Mouse (Mus musculus) brown adipose tissue, adult 24 weeks (tissue): Measurements from ENCODE around the gene Olfr1209. TPM values are rescaled to one million over a fixed set of nuclear protein-coding genes. Genes with fewer than 3 reads are reported as not detected.

Experiments used
- H3K27ac ChIP-seq: fragments of 200-500 bp; replicated peaks from 2 replicates; pipeline ENCODE4 v1.5.1; 2012; ENCODE audit warnings: low read depth, mild to moderate bottlenecking, low read length
- H3K4me1 ChIP-seq: fragments of 200-500 bp; 2 replicates; pipeline ENCODE4 v1.6.1; 2012; ENCODE audit warnings: low read length, mixed read lengths; ENCODE audit not compliant: control insufficient read depth, insufficient read depth, insufficient read length
- H3K4me3 ChIP-seq: fragments of 200-500 bp; 2 replicates; pipeline ENCODE4 v1.5.1; 2012; ENCODE audit warnings: low read depth, mild to moderate bottlenecking, low read length, moderate library complexity; ENCODE audit not compliant: insufficient read depth
- polyA plus RNA-seq: library from polyadenylated mRNA; stranded (reverse); fragments of >200 nt; gene quantifications from 2 replicates; pipeline ENCODE4 v1.2.4, GENCODE M21; 2012; ENCODE audit not compliant: missing spikeins, insufficient read depth, insufficient read length

Olfr1209 gene
- not detected in 2 replicates for polyA plus RNA-seq

DNA sequence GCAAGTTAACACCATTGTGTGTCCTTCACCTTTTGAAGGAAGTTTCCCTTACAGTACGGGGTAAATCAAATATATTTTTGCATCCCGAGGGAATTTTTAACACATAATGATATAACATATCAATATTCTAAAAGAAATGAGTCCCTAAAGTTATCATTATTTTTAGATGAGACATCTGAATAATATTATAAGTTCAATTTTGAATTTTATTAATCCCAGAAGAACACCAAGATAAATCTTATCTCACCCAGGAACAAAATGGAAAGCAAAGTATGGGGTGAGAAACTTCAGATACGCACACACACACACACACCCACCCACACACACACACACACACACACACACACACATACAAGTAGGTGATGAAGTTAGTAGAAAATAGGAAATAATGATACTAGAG, at the start of gene Olfr1209:
Gene Olfr1209, minus strand, starts transcription at position 101 of the 400 bp plus-strand sequence.
- H3K4me3 ChIP-seq: no peak within 1 kb of the TSS
- H3K27ac ChIP-seq: no peak within 1 kb of the TSS
- H3K4me1 ChIP-seq: no peaks in the 10 kb centered on the region

DNA sequence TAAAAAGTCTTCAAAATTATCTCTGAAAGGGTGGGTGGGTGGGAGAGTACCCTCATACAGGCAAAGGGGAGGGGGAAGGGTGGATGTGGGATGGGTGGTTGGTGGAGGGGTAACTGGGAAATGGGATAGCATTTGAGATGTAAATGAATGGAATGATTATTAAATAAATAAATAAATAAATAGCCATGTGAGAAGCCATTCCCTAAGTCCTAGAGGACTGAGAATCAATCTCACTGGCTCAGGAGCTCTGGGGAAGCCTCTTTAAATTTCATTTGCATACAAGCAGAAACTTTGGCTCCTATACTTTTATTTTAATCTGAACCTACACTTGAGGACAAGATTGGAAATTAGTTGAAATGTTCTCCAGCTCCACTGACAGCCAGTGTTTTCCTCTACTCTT, 38.7 kb upstream of the Olfr1209 start, which contains the start of gene Olfr1212:
Gene Olfr1212, plus strand, starts transcription at position 301 of the 400 bp plus-strand sequence.
- Histone ChIP-seq H3K4me3 (no peak within 1 kb of the TSS), H3K27ac (no peak within 1 kb of the TSS), H3K4me1 (no peaks in the 10 kb centered on the region)

DNA sequence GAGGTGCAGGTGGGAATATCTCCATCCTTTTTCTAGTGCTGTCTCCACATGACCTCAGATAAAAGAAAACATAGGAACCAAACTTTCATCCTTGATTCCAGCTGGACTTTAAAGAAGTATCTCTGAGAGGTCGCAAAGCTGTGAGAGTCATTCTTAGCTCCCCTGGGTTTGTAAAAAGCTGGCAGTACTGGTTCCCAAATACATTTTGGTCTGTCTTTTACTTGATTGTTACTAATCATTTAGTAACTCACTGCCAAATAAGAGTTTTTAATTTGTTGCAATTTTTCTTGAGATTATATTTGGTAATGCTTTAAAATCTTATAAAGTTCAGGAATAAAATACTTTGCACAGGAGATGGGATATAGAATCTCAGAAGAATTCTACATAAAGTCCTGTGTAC, 23.1 kb upstream of the Olfr1209 start, which contains the start of gene Olfr1211:
Gene Olfr1211, minus strand, starts transcription at position 101 of the 400 bp plus-strand sequence.
- Histone ChIP-seq H3K27ac (no peak within 1 kb of the TSS), H3K4me3 (no peak within 1 kb of the TSS), H3K4me1 (no peaks in the 10 kb centered on the region)

DNA sequence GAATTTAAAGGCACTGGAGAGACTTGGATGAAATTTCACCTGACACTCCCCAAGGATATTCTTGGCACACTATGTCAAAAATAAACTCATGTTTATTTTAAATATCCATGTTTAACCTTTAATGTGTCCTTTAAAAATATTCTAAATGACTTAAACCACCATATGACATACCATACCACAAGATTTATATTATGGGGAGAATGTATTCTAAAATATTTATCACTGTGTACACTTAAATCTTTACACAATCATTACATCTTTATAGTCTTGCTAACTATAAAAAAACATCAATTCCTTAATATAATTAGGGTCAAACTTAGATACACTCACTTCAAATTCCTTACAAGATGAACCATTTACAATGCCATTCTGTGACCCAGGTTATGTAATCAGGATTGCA, 12.7 kb downstream of the Olfr1209 start, which contains the start of gene Olfr1208:
Gene Olfr1208, minus strand, starts transcription at position 101 of the 400 bp plus-strand sequence.
- H3K4me1 ChIP-seq: no peaks in the 10 kb centered on the region
- H3K27ac ChIP-seq: no peak within 1 kb of the TSS
- no peak within 1 kb of the TSS for H3K4me3 ChIP-seq

GRCm38 (mm10) chr2:88862931-88863330, 52.0 kb downstream of the Olfr1209 start, which contains the start of gene Olfr1206:
Olfr1206 (plus strand) TSS chr2:88863231.
- H3K4me3 ChIP-seq: no peak within 1 kb of the TSS
- H3K27ac ChIP-seq: no peak within 1 kb of the TSS
- no peaks in the 10 kb centered on the region for H3K4me1 ChIP-seq

Other genes starting within 250 kb of the Olfr1209 start
- not detected in 2 replicates for gene Olfr1193, start 239.5 kb downstream of the Olfr1209 start, polyA plus RNA-seq
- not detected in 2 replicates for gene Olfr1195, start 226.0 kb downstream of the Olfr1209 start, polyA plus RNA-seq
- gene Olfr1196, start 210.6 kb downstream of the Olfr1209 start, polyA plus RNA-seq: not detected in 2 replicates
- not detected in 2 replicates for gene Olfr1197, start 182.8 kb downstream of the Olfr1209 start, polyA plus RNA-seq
- not detected in 2 replicates for gene Olfr1198, start 163.8 kb downstream of the Olfr1209 start, polyA plus RNA-seq
- gene Olfr1199, start 154.7 kb downstream of the Olfr1209 start, polyA plus RNA-seq: not detected in 2 replicates
- not detected in 2 replicates for gene Olfr1200, start 144.7 kb downstream of the Olfr1209 start, polyA plus RNA-seq
- gene Olfr1201, start 122.1 kb downstream of the Olfr1209 start, polyA plus RNA-seq: not detected in 2 replicates
- gene Olfr1202, start 100.7 kb downstream of the Olfr1209 start, polyA plus RNA-seq: not detected in 2 replicates
- gene Olfr1205, start 85.4 kb downstream of the Olfr1209 start, polyA plus RNA-seq: not detected in 2 replicates
- not detected in 2 replicates for gene Olfr1204, start 65.9 kb downstream of the Olfr1209 start, polyA plus RNA-seq
- not detected in 2 replicates for gene Olfr1206, start 51.9 kb downstream of the Olfr1209 start, polyA plus RNA-seq
- gene Olfr1208, start 12.8 kb downstream of the Olfr1209 start, polyA plus RNA-seq: not detected in 2 replicates
- not detected in 2 replicates for gene Olfr1211, start 23.0 kb upstream of the Olfr1209 start, polyA plus RNA-seq
- not detected in 2 replicates for gene Olfr1212, start 38.8 kb upstream of the Olfr1209 start, polyA plus RNA-seq
- gene Gm13762, start 65.1 kb upstream of the Olfr1209 start, polyA plus RNA-seq: not detected in 2 replicates
- not detected in 2 replicates for gene Olfr1214, start 77.5 kb upstream of the Olfr1209 start, polyA plus RNA-seq
- gene Olfr1215, start 91.8 kb upstream of the Olfr1209 start, polyA plus RNA-seq: not detected in 2 replicates
- not detected in 2 replicates for gene Olfr1216, start 103.2 kb upstream of the Olfr1209 start, polyA plus RNA-seq
- gene Olfr1217, start 116.9 kb upstream of the Olfr1209 start, polyA plus RNA-seq: not detected in 2 replicates
- not detected in 2 replicates for gene Olfr1218, start 146.0 kb upstream of the Olfr1209 start, polyA plus RNA-seq
- not detected in 2 replicates for gene Olfr1219, start 168.4 kb upstream of the Olfr1209 start, polyA plus RNA-seq
- gene Olfr1220, start 191.7 kb upstream of the Olfr1209 start, polyA plus RNA-seq: not detected in 2 replicates
- gene Olfr1221, start 202.1 kb upstream of the Olfr1209 start, polyA plus RNA-seq: not detected in 2 replicates
- not detected in 2 replicates for gene Olfr1222, start 217.9 kb upstream of the Olfr1209 start, polyA plus RNA-seq
- not detected in 2 replicates for gene Olfr1223, start 236.4 kb upstream of the Olfr1209 start, polyA plus RNA-seq
- not detected in 2 replicates for gene Olfr1224-ps1, start 248.9 kb upstream of the Olfr1209 start, polyA plus RNA-seq